ENCODE assay signal across 8 mouse cellular contexts in the genomic region with DNA sequence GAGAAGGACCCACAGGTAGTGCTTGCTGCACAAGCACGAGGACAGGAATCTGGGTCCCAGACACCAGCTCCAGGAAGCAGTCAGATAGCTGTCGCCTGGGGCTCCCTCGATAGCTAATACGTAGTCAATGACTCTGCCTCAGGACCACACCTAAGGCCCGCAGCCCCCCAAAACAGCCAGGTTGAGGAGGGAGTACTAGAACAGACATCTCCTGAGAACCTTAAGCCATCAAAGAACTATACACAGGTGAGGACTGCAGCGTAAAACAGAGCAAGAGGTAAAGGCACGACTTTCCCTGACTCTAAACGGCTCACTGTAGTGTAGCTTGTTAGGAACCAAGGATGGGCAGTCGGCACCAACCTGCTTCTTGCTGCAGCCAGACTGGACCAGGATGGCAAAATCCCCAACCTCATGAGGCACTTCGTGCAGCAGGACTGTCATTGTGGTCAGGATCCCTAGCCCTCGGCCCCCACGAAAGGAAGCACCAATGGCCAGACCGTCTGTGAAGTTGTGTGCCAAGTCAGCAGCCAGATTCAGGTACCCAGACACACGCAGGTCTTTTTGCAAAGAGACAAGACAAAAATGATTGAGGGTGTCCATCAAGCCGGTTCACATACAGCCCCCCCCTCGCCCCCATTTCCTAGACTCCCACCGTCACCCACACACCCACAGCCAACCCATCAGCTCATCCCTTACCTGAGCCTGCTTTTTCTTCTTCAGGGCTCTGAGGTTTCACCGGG. TPM values are rescaled to one million over a fixed set of nuclear protein-coding genes. Genes with fewer than 3 reads are reported as not detected.
DNase-seq lines count a peak whose midpoint lies in the region; ATAC-seq lines count a peak whose summit lies in the region.

No protein-coding gene starts in this region.

- H3K4me3 ChIP-seq in kidney, embryonic 15.5 days (replicated peaks): peak overlapping the region; percentile 75
- H3K4me3 ChIP-seq in embryonic facial prominence, embryonic 13.5 days: peak overlapping the region; percentile 89
- H3K4me3 ChIP-seq in hindbrain, embryonic 13.5 days: peak overlapping the region; percentile 85
- peak overlapping the region; percentile 71; the same call in 1 of the 2 replicates for H3K4me3 ChIP-seq in midbrain, embryonic 15.5 days

- ATAC-seq in kidney, embryonic 15.5 days (replicated peaks; ENCODE audit: low FRiP score): no peak
- no peak for ATAC-seq in embryonic facial prominence, embryonic 13.5 days (ENCODE audit: insufficient number of reproducible peaks, insufficient read depth, low FRiP score, low TSS enrichment, low read depth)
- ATAC-seq in hindbrain, embryonic 13.5 days (ENCODE audit: low FRiP score): no peak
- ATAC-seq in midbrain, embryonic 15.5 days (replicated peaks): no peak

- 88% methylated on average over 18 of the region's 18 CpGs for WGBS in kidney, embryonic 15.5 days
- 87% methylated on average over 18 of the region's 18 CpGs for WGBS in embryonic facial prominence, embryonic 13.5 days
- WGBS in hindbrain, embryonic 13.5 days: 89% methylated on average over 18 of the region's 18 CpGs
- 86% methylated on average over 18 of the region's 18 CpGs for WGBS in midbrain, embryonic 15.5 days

- peak overlapping the region; percentile 81 for H3K4me2 ChIP-seq in kidney, embryonic 15.5 days
- peak overlapping the region; percentile 99 for H3K4me2 ChIP-seq in embryonic facial prominence, embryonic 13.5 days
- H3K4me2 ChIP-seq in hindbrain, embryonic 13.5 days: peak overlapping the region; percentile 99
- H3K4me2 ChIP-seq in midbrain, embryonic 15.5 days: peak overlapping the region; percentile 90

- no peaks in the 10 kb centered on the region for H3K27me3 ChIP-seq in kidney, embryonic 15.5 days
- H3K27me3 ChIP-seq in embryonic facial prominence, embryonic 13.5 days: no peaks in the 10 kb centered on the region; the same call in 1 of the 2 replicates
- no peaks in the 10 kb centered on the region for H3K27me3 ChIP-seq in hindbrain, embryonic 13.5 days
- H3K27me3 ChIP-seq in midbrain, embryonic 15.5 days (replicated peaks): no peaks in the 10 kb centered on the region

- H3K9me3 ChIP-seq in kidney, embryonic 15.5 days (replicated peaks): no peaks in the 10 kb centered on the region
- no peaks in the 10 kb centered on the region for H3K9me3 ChIP-seq in embryonic facial prominence, embryonic 13.5 days
- H3K9me3 ChIP-seq in hindbrain, embryonic 13.5 days: no peaks in the 10 kb centered on the region
- no peaks in the 10 kb centered on the region for H3K9me3 ChIP-seq in midbrain, embryonic 15.5 days

- H3K9ac ChIP-seq in kidney, embryonic 15.5 days: peak overlapping the region; percentile 92; the same call in 1 of the 2 replicates
- peak overlapping the region; percentile 95 for H3K9ac ChIP-seq in embryonic facial prominence, embryonic 13.5 days
- H3K9ac ChIP-seq in hindbrain, embryonic 13.5 days: peak overlapping the region; percentile 94; the same call in 1 of the 2 replicates
- no peak overlapping the region for H3K9ac ChIP-seq in midbrain, embryonic 15.5 days

- no peak for DNase-seq in kidney, postnatal 36 days
- DNase-seq in layer of hippocampus, postnatal 36 days: no peak
- DNase-seq in spleen, postnatal 36 days (ENCODE audit: low spot score in 2 of 2): no peak
- no peak for DNase-seq in thymus, postnatal 14 days

- peaks cover 70% of the 10 kb centered on the region for H3K4me1 ChIP-seq in kidney, embryonic 15.5 days
- H3K4me1 ChIP-seq in embryonic facial prominence, embryonic 13.5 days: peaks cover 68% of the 10 kb centered on the region
- H3K4me1 ChIP-seq in hindbrain, embryonic 13.5 days (replicated peaks): peaks cover 77% of the 10 kb centered on the region
- peaks cover 78% of the 10 kb centered on the region for H3K4me1 ChIP-seq in midbrain, embryonic 15.5 days

- peak overlapping the region; percentile 99 for H3K27ac ChIP-seq in kidney, embryonic 15.5 days
- peak overlapping the region; percentile 80; the same call in 1 of the 2 replicates for H3K27ac ChIP-seq in embryonic facial prominence, embryonic 13.5 days
- H3K27ac ChIP-seq in hindbrain, embryonic 13.5 days: peak overlapping the region; percentile 99; the same call in 1 of the 2 replicates
- H3K27ac ChIP-seq in midbrain, embryonic 15.5 days: no peak overlapping the region

- peaks cover 28% of the 10 kb centered on the region for H3K36me3 ChIP-seq in kidney, embryonic 15.5 days
- peaks cover 30% of the 10 kb centered on the region for H3K36me3 ChIP-seq in embryonic facial prominence, embryonic 13.5 days
- H3K36me3 ChIP-seq in hindbrain, embryonic 13.5 days: peaks cover 26% of the 10 kb centered on the region
- H3K36me3 ChIP-seq in midbrain, embryonic 15.5 days (replicated peaks): peaks cover 10% of the 10 kb centered on the region

RNA-seq across cellular contexts. Expression of a gene that starts 1.5 kb away (rescaled TPM):
- polyA plus RNA-seq in kidney, embryonic 15.5 days (2015; fragmentation: Nextera tagmentation; extraction: Ambion mirVana): 51.7 and 52.5 TPM in 2 replicates
- polyA plus RNA-seq in embryonic facial prominence, embryonic 13.5 days (2015; fragmentation: Nextera tagmentation; extraction: Ambion mirVana): 57.4 and 58.8 TPM in 2 replicates
- polyA plus RNA-seq in hindbrain, embryonic 13.5 days (2015; fragmentation: Nextera tagmentation; extraction: Ambion mirVana): 62.9 and 65.0 TPM in 2 replicates
- 65.6 and 74.1 TPM in 2 replicates for polyA plus RNA-seq in midbrain, embryonic 15.5 days (2015; fragmentation: Nextera tagmentation; extraction: Ambion mirVana)
- 10 to 100 TPM; 60.2 to 61.7 TPM for total RNA-seq in layer of hippocampus, postnatal 36 days (2021)

RNA-seq across cellular contexts. Expression of a gene that starts 2.2 kb away (rescaled TPM):
- polyA plus RNA-seq in kidney, embryonic 15.5 days (2015; fragmentation: Nextera tagmentation; extraction: Ambion mirVana): 197 and 211 TPM in 2 replicates
- polyA plus RNA-seq in embryonic facial prominence, embryonic 13.5 days (2015; fragmentation: Nextera tagmentation; extraction: Ambion mirVana): 201 and 212 TPM in 2 replicates
- 164 and 172 TPM in 2 replicates for polyA plus RNA-seq in hindbrain, embryonic 13.5 days (2015; fragmentation: Nextera tagmentation; extraction: Ambion mirVana)
- 178 and 184 TPM in 2 replicates for polyA plus RNA-seq in midbrain, embryonic 15.5 days (2015; fragmentation: Nextera tagmentation; extraction: Ambion mirVana)
- 10 to 100 TPM; 88.5 to 92.6 TPM for total RNA-seq in layer of hippocampus, postnatal 36 days (2021)

RNA-seq across cellular contexts. Expression of a gene that starts 2.3 kb away (rescaled TPM):
- polyA plus RNA-seq in kidney, embryonic 15.5 days (2015; fragmentation: Nextera tagmentation; extraction: Ambion mirVana): 50.5 and 53.0 TPM in 2 replicates
- polyA plus RNA-seq in embryonic facial prominence, embryonic 13.5 days (2015; fragmentation: Nextera tagmentation; extraction: Ambion mirVana): 53.4 and 56.4 TPM in 2 replicates
- polyA plus RNA-seq in hindbrain, embryonic 13.5 days (2015; fragmentation: Nextera tagmentation; extraction: Ambion mirVana): 56.8 and 59.2 TPM in 2 replicates
- 64.7 and 65.5 TPM in 2 replicates for polyA plus RNA-seq in midbrain, embryonic 15.5 days (2015; fragmentation: Nextera tagmentation; extraction: Ambion mirVana)
- 10 to 100 TPM; 77.8 to 79.2 TPM for total RNA-seq in layer of hippocampus, postnatal 36 days (2021)

RNA-seq across cellular contexts. Expression of a gene that starts 4.8 kb away (rescaled TPM):
- 20.3 and 21.7 TPM in 2 replicates for polyA plus RNA-seq in kidney, embryonic 15.5 days (2015; fragmentation: Nextera tagmentation; extraction: Ambion mirVana)
- 17.1 and 22.3 TPM in 2 replicates for polyA plus RNA-seq in embryonic facial prominence, embryonic 13.5 days (2015; fragmentation: Nextera tagmentation; extraction: Ambion mirVana)
- 19.2 and 21.5 TPM in 2 replicates for polyA plus RNA-seq in hindbrain, embryonic 13.5 days (2015; fragmentation: Nextera tagmentation; extraction: Ambion mirVana)
- polyA plus RNA-seq in midbrain, embryonic 15.5 days (2015; fragmentation: Nextera tagmentation; extraction: Ambion mirVana): 22.8 and 26.3 TPM in 2 replicates
- total RNA-seq in layer of hippocampus, postnatal 36 days (2021): 10 to 100 TPM; 39.6 to 42.9 TPM

RNA-seq across cellular contexts. Expression of a gene that starts 9.9 kb away (rescaled TPM):
- 2.2 and 6.6 TPM in 2 replicates for polyA plus RNA-seq in kidney, embryonic 15.5 days (2015; fragmentation: Nextera tagmentation; extraction: Ambion mirVana)
- 23.7 and 26.5 TPM in 2 replicates for polyA plus RNA-seq in embryonic facial prominence, embryonic 13.5 days (2015; fragmentation: Nextera tagmentation; extraction: Ambion mirVana)
- polyA plus RNA-seq in hindbrain, embryonic 13.5 days (2015; fragmentation: Nextera tagmentation; extraction: Ambion mirVana): 3.2 and 3.8 TPM in 2 replicates
- polyA plus RNA-seq in midbrain, embryonic 15.5 days (2015; fragmentation: Nextera tagmentation; extraction: Ambion mirVana): 3.2 and 4.8 TPM in 2 replicates
- 10 to 100 TPM; 20.3 to 21.8 TPM for total RNA-seq in layer of hippocampus, postnatal 36 days (2021)
